Mouse (Mus musculus) embryo, embryonic 10.5 days (tissue): ENCODE measurements around the gene Acsl6.
A peak's percentile ranks its signal among the peaks of the same experiment; 100 is the strongest.
"Not testable (repeated sequence)": the region's sequence is repeated elsewhere in the genome, so short reads cannot be mapped to it uniquely, and the experiment has no call there.

Experiments used
- DNase-seq: peaks from one replicate; pipeline ENCODE4 v3.0.0-alpha.2; 2015; ENCODE audit warnings: low spot score

The Acsl6 gene

GRCm38 (mm10) chr11:54396686-54397085 is 93.1 kb downstream of the Acsl6 start:
- DNase-seq: no peak

- DNase-seq: no peak
Observed at GRCm38 (mm10) chr11:54398058-54398457, 94.5 kb downstream of the Acsl6 start.

- not testable (repeated sequence) for DNase-seq
Observed at GRCm38 (mm10) chr11:54400803-54401202, 97.2 kb downstream of the Acsl6 start.

DNA sequence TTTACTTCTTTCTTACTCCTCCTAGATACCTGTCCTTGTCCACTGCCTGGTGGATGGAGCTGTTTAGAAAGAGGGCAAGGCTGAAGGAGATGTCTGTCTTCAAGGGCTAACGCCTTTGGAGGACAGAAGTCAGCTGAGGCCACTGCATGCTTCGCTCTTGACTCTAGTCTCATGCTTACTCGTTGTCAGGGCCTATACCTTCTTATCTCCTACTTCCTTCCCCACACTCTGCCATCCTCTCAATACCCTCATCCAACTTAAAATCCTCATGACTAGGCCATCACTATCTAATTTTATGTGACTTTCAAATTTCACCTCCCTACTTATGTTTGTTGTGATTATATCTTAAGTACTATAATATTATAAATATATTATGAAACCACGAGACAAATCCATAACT is 101.3 kb downstream of the Acsl6 start:
- no peak for DNase-seq

DNA sequence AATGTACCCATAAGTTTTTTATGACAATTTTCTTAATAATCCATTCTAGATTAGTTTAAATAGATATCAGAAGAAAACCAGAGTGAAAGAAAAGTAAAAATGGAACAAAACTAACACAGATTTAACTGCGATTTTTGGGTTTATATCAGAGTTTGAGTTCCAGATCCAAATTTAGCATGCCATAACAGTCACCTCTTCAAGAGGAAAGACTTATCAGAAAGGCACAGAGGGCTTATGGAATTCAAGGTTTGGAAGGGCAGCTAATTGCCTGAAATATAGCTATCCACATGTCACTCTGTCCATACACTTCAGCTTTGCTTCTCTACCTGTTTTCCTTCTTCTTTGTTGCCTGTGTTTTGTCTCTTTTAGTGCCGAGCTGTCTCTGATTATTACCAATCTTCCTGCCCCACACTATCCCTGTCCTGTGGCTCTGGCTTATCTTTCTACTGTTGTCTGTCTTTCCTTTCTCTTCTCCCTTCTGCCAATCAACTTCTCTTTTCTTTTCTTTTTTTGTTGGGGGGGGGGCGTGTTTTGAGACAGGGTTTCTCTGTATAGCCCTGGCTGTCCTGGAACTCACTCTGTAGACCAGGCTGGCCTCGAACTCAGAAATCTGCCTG is 103.4 kb downstream of the Acsl6 start:
- no peak for DNase-seq

DNA sequence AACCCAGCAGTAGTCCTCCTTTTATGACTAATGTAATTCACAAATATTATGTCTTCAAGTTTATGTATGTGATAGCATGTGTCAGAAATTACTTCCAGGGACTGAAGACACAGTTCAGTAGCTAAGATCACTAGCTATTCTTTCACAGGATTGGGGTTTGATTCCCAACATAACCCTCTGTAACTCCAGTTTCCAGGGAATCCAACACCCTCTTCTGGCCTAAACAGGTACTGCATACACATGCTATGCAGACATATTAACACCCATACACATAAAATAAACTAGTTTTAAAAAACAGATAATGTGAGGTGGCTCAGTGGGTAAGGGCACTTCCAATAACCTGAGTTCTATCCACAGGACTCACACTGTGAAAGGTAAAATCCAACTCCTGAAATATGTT is 107.0 kb downstream of the Acsl6 start:
- peak; percentile 18 for DNase-seq

- DNase-seq: peak; percentile 26
Observed at GRCm38 (mm10) chr11:54413017-54413416, 109.4 kb downstream of the Acsl6 start.
